Mouse (Mus musculus) B cell, adult 2 months (primary cell): ENCODE results near the gene Chrna10.

ENCODE experiments used
- DNase-seq, 2 experiments: peaks; one replicate each; pipeline ENCODE4 v3.0.0; 2022

Gene Chrna10

GRCm38 (mm10) chr7:102080311-102080710, 36.3 kb downstream of the Chrna10 start:
- no peak for DNase-seq

DNA sequence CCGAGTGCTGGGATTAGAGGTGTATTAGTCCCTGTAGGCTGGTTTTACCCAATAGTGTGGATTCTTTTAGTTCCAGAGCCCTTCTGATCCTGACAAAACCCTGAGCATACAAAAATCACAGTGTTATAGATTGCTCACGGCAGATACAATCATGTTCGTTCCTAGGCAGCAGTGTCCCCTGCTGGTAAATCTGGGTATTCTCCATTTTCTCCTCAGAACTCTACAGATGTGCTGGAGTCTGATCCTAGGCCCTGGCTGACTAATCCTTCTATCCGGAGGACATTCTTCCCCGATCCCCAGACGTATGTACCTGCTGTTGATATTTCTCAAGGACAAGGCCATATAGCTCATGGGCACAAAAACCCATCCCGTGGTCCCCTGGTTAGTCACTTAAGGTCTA, 38.1 kb downstream of the Chrna10 start:
- peak; percentile 40 to 41 for DNase-seq

DNA sequence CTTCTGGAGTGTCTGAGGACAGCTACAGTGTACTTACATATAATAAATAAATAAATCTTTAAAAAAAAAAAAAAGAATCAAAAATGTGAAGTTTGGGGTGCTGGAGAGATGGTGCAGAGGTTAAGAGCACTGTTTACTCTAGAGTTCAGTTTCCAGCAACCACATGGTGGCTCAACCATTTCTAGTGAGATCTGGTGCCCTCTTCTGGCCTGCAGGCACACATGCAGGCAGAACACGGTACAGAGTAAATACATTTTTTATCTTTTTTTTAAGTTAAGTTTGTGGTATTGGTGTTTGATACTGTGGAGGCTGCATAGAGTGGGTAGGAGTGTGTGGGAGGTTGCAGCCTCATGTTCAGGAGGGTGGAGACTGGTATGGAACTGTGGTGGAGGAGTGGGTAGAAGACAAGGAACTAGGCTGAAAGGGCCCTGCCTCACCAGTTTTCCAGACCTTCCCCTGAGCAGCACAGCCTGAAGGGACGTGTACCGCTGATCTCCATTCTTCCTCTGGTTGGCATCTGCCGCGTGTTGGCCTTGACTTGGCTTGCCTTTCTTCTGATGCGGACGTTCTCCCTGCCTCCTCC, 39.8 kb downstream of the Chrna10 start:
- peak; percentile 61 to 63 for DNase-seq

DNA sequence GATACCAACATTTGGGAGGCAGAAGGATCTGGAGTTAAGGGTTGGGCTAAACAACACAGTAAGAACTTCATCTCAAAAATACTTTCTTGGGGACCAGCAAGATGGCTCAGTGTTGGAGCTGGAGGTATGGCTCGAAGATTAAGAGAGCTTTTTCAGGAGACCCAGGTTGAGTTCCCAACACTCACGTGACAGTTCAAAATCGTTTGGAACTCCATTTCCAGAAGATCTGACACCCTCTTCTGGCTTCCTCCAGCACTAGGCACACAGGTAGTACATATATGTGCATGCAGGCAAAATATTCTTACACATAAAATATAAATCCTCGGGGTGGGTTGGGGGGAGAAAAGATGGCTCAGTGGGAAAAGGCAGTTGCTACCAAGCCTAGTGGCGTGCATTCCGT, 50.3 kb downstream of the Chrna10 start:
- DNase-seq = no peak

- DNase-seq = peak; percentile 92 to 93
Observed at GRCm38 (mm10) chr7:102065046-102065891, 51.4 kb downstream of the Chrna10 start, which contains the start of the genes Rnf121, Xndc1 and Xntrpc. Rnf121 (minus strand) TSS chr7:102065469. Xndc1 (plus strand) TSS chr7:102065511. Xntrpc (plus strand) TSS chr7:102065713.

DNA sequence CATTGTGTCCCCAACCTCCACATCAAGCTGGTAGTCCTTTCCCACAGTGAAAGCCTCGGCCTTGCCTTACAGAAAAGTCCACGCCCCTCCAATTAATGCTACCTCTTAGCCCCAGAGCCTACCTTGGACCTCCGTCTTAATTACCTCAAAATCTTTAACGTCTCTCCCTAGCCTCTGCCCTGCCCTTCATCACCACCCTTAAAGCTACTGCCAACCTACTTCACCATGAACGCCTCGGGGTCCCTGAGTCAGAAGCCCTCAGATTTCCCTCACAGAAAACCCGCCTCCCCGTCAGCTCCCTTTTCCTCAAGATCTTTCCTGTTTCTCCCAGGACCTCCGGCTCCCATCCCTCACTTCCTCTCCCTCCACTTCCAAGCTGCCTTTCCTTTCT, 52.0 kb downstream of the Chrna10 start:
- DNase-seq = no peak

- DNase-seq = no peak
Observed at GRCm38 (mm10) chr7:102063891-102064290, 52.7 kb downstream of the Chrna10 start.

GRCm38 (mm10) chr7:102062203-102062602, 54.4 kb downstream of the Chrna10 start:
- no peak for DNase-seq

GRCm38 (mm10) chr7:102061353-102061752, 55.3 kb downstream of the Chrna10 start:
- DNase-seq = no peak
